Mouse (Mus musculus) left cerebral cortex, adult 9 months (tissue): ENCODE results near the gene Fabp2.

ENCODE experiments used
- DNase-seq, 2 experiments: peaks; one replicate each; pipeline ENCODE4 v3.0.0; 2022; ENCODE audit warnings: low spot score in 2 of 2

Gene Fabp2

DNA sequence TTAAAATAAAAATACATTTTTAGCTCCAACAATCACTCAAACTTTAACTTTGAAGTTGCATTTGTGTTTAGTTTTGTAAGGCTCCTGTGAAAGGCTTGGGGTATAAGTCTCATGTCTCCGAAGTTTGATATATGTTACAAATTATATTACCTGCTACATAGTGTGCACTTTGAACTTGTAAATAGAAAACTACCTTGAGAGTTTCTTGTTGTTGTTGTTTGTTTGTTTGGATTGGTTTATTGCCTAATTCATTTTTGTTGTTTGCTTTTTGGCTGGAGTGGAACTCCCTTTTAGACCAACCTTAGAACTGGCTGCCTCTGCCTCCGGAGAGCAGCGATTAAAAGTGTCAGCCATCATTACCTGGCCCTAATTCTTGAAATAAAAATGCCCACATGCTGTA is at the start of gene Fabp2:
TSS of gene Fabp2 (plus strand) at position 301 of the 400 bp plus-strand sequence.
- DNase-seq = no peak

DNA sequence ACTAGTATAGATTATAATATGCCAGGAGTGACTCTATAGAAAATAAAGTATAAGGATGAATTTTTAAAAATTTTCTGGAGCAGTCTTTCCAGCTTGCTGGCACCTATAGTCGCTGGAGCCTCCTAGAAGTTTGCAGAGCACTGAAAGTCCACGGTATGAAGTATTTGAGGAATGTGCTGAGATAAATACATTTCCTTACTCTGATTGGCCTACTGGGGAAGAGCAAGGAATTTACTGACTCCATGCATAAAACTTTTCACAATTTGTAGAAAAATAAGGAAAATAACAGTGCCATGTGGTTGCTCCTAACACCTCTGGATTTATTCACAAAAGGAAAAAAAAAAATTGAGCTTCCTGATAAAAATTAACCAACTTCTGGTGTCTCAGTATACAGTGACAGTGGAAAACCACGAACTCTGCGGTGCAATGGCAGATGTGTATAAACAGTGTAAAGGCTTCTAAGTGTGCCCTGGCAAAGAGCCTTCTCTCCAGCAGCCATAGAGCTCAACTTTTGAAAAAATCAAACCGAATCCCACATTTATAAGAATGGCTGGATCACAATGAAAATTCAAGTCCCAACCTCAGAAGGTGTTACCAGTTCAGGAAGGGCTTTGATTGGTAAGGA is 46.4 kb upstream of the Fabp2 start:
- DNase-seq = no peak

DNA sequence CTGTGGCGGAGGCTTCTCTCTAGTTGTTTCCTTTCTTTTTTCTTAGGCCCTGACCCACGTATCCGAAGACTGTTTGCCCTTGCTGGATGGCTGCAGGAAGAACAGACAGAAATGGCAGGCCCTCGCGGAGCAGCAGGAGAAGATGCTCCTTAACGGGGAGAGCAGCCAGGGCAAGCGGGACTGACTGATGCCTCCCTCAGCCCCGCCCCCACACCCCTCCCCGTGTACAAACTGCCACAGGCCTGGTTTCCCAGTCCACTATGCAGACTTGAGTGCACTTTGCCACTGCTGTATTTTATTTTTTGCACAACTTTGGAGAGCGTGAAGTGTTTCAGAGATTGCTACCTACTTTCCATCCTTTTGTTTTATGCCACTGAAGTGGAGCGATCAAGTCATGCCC is 39.7 kb upstream of the Fabp2 start:
- DNase-seq = no peak

DNA sequence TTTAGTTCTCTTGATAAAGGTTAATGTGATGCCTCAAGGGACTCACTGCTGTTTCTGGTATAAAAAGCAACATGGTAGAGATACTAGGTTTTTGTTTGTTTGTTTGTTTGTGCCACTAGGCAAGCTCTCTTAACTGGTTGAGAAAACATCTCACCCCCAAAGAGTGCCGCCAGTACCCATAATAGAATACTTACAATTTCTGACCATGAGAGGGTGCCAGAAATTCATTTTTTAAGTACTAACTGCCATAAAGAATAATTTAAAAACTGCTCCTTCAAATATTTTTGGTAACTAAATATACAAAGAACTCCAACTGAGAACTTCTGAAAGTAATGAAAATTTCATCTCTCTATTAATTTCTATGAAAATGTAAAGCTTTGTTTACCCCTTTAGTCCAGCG is 35.0 kb upstream of the Fabp2 start:
- DNase-seq = no peak

DNA sequence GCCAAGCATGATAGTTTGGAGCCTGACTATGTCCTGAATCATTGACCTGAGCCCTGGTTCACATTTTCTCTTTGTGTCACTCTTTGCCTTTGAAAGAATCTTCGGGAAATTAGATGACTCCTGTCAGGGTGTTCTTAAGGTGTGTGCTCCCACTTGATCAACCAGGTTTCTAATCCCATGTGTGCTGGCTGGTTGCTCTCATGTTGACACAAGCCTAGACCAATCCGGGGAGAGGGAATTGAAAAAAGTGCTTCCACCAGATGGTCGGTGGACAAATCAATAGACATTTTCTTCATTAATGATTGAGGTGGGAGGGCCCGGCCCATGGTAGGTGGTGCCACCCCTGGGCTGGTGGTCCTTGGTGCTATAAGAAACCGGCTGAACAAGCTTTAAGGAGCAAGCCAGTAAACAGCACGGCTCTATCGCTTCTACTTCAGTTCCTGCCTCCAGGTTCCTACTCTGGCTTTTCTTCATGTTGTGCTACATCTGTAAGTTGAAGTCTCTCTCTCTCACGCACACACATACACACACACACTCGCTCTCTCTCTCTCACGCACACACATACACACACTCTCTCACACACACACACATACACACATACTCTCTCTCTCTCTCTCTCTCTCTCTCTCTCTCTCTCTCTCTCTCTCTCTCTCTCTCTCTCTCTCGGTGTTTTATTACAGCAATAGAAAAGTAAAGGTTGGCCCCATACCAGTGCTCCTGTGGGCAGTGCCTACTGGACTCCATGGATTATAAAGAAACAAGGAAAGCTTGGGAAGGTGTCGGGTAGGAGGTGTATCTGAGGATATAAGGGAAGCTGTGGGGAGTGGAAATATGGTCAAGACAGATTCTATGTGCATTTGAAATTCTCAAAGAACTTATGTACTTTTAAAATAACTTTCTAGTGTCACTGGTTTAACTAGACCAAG is 34.0 kb upstream of the Fabp2 start:
- DNase-seq = no peak

DNA sequence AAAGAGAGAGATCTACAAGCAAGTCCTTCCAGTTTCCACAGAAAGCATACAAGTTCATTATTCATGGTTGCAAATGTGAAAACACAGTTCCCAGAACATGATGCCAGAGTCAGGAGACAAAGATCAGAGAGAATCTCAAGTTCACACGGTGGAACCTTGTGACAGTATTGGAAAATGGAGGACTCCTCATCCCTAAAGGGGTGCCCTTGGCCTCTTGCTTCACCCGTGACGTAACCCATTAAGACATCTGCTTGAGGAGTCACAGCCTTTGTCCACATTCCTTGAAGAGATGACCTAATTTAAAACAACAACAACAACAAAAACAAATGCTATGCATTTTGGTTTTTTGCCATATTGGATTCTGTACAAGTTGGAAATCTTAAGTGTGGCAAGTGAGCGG is 29.8 kb upstream of the Fabp2 start:
- DNase-seq = no peak

DNA sequence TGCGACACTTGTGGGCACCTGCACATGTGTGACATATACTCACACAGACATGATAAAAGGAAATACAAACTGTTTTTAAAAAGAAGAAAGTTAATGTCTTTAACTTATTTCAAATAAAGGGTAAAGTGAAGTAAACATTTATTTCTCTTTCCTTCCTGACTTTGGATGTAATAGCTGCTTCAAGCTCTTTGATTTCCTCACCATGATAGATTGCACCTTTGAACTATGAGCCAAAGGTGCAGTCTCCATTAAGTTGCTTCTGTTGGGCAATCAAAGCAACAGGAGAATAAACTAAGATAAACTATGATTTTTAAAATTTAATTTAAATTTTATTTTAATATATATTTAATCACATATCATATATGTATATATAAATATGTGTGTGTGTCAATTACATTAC is 26.6 kb upstream of the Fabp2 start:
- DNase-seq = no peak

DNA sequence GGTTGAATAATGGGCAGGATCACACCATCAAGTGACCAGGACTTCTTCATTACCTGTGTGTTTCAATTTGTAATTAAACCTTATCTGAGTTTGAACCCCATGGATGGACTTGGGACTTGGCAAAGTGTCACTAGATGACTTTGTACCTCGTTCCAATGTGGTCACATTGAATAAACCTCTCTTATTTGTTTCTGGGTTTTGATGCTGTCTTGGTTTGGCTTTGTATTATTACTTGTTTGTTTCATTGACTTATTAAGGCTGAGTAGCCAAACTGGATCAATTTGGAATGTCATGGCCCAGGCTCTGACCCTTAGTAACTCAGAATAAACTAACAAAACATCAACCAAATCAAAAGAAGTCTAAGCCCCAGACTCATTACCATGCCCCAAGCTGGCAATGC is 23.3 kb upstream of the Fabp2 start:
- no peak for DNase-seq

DNA sequence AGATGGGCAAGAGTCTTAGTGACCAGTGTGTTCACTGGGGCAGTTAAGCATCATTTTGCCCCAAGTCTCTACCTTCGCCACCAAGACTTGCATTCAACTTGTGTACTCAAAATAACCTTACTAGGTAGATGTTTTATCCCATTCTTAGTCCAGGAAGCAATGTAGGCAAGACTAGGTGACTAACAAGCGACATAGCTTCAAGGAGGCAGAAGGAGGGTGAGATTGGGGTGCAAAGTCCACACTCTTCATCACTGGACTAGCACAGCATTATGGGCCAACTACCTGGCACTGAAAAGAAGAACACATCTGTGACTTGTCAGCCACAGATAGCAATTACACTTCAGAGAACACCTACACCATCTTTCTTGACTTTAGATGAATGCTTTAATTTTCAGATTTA is 18.0 kb upstream of the Fabp2 start:
- DNase-seq = no peak

DNA sequence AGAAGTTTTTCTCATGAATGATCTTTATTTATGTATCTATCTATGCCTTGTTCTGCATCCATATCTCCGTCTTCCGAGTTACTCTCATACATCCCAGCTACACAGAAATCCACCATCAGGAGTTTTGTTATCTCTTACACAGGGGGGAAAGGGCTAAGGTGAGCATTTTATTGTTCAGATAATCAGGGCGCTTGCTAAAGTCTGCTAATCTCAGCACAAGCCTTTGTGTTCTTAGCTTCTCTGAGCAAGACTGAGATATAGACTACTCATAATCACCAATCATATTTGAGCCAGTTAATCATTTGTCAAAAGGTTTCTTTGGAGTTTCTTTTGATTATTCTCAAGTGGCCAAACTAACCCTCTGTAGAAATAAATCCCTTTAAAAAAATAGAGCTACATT is 17.3 kb upstream of the Fabp2 start:
- no peak for DNase-seq

DNA sequence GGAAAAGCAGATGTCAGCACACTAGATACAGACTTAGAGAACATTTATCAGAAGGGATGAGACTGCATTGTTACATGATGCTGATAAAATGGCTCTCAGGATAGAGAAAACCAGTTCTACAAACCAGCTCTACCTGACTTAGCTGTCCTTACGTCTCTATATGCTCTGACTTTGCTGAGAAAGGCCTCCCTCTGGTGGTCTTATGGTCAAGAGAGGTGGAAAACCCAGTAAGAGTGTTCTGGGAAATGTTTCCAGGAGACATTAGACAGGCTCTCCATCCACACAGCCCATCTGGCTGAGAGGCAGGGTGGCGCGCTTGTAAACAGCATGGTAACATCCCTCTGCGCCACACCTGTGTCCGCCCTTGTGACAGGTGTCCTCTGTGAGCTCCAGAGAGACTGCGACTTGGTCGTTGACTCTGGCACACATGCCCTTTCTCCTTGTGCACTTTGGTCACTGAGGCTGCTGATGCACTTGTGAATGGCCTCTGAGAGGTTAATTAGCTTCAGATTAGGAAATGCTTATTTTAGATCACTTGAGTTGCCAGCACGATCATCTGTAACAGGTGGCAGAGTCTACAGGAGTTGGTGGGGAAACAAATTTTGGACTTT is 16.1 kb upstream of the Fabp2 start:
- no peak for DNase-seq

DNA sequence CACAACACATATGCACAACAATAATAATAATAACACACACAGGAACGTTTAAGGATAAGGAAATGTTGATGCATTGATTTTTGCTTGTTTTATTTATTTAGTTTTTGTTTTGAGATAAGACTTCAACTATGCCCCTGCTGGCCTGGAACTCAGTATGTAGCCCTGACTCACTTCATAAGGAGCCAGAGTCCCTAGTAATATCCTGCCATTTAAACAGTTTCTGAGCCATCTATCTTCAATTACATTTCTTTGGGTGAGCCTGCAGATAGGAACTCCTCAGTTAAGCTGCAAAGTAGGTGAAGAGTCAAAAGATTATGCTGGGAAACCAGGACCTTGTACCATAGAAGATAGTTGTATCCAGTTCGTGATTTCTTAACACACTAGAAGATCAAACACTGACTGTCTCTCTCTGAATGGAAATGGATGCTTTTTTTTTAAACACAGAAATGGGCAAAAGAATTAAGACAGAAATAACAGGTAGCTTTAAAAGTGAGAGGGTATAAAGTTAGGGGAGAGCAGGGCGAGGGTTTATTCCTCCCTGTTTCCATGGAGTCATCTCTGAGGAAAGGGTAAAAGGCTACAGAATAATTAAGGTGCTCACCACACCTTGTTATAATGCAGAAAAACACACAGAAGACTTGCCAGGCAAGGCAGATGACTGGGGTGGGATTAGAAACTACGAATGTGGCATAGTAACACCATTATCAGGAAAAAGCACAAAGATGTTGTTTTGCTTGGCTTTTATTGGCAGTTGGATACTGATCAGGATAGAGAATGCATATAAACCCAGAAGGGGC is 7.2 kb upstream of the Fabp2 start:
- DNase-seq = no peak

DNA sequence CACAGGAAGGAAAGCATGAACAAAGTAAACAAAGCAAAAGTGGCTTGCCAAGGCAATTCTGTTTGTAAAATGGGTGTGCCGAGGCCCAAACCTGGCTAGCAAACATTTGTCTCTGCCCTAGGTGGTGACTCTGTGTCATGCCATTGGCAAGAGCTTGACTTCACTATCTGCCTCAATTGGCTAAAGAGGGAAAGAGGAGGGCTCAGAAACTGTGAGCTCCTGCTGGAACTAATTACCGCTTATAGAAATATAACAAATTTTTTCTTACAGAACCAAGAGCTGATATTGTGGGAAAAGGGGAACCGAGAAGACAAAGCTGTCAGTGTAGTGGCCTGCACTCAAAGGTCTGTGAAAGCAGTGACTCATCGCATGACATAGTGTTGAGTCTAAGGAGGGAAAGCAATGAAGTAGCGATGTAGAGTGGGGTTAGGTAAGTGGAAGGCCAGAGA is 6.5 kb upstream of the Fabp2 start:
- DNase-seq = no peak

DNA sequence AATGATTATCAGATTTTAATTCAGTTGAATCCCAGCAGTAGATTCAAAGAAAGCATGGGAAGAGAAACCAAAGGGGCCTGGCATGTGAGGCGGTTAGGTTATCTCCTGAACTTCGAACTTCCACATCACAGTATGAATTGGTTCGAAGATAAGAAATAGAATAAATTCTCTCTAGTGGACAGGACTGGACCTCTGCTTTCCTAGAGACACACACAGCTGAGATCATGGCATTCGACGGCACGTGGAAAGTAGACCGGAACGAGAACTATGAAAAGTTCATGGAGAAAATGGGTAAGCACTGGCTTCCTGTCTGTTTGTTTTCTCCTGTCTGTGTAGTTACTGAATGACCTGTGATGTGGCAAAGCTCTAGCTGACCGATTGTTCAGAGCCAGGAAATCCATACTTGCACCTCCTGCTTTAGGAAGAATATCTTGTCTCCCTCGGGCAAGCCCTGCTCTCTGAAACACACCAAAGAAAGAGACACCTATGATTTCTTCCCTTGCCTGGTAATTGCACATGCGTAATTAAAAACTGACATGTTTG is 388 bp downstream of the Fabp2 start:
- no peak for DNase-seq

DNA sequence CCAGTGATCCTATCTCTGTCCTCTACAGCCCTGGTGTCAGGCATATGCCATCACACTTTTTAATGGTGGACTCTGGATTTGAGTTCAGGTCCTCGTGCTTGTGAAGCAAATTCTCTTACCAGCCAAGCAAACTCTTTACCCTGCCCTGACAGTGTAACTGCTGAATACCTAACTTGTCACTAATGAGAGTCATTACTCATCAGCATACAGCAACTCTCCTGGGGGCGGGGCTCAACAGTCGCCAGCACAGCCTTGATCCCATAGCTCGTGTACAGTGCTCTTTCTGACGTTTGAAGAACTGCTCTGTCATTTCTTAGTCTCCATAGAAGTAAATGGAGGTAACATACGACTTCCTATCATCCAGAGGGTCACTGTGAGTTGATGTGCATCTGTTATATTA is 3.4 kb downstream of the Fabp2 start:
- DNase-seq = no peak

DNA sequence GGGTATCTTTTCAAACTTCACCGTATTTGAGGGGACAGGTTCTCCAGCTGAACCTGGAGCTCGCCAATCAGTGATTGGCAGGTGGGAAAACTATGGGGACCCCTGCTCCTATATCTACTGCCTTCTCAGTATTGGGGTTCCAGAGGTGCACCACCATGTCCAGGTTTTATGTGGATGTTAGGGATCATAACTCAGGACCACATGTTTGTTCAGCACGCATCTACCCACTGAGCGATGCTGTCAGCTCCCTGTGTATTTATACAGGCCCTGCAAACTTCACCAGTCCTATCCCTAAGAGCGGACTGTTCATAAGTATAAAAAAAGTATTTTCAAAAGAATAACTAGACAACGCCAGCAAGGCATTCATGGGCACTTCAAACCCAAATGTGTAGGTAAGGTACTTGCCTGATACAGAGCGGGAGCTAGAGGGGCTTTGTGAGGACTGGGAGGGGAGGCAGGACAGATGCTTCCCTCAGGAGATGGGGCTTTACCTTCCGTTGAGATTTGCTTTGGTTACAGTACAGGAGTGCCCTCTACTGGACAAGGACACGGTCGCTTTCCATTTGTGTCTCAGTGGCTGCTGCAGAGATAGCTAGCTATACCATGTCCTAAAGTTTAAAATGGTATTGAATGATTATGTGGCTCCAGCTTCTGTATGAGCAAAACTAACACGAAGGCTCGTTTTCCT is 9.0 kb downstream of the Fabp2 start:
- DNase-seq = peak in 1 of 2 experiments; percentile 47

DNA sequence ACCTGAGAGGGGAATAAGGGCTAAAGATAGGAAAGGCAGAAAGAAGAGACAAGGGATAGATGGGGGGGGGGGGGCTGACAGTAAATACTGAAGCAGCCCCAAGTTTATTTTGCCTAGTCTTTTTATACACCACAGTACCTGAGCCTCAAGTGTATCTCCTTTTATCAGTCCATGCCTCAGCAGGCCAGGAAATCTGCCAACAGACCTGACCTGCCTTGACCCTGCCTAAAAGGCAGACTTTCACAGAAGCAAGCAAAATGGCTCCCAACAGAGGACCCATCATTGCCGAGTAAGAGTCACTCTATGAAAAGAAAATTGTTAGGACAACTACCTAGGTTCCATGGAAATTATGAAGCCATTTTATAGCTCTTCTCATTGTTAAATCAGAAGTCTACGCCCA is 13.0 kb downstream of the Fabp2 start:
- DNase-seq = no peak

DNA sequence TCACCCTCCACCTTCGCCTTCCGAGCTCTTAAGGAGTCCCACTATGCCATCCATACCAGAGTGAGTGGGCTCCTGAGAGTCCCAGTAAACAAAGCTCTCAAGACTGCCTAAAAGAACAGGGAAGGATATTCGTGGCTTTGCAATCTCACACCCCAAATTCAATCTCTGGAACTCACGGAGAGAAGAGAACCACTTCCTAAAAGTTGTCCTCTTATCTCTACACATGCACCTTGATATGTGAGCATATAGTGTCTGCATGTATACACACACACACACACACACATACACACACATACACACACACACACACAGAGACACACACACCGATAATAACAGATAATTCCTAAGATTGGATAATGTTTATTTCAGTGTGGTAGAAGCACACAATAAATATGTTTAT is 20.6 kb downstream of the Fabp2 start:
- DNase-seq = no peak

DNA sequence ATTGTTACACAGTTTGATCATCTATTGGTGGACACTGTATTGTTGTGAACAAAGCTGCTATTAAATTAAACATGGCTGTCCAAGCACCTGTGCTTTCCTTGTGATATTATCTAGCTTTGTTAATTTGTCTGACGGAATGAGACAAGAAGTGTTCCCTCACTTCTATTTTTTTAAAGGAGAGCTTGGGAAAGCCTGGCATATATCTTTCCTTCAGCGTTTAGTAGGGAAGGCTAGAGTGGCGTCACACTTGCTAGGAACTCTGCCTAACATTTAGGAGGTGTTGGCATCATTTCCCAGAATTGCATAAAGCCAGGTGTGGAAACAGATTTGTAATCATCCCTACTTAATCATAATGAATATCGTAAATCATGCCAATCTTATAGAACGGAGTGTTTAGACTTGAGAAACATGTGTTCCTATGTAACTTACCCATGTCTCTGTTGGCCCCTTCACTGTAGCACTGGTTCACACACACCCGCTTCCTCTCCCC is 21.4 kb downstream of the Fabp2 start:
- DNase-seq = no peak

DNA sequence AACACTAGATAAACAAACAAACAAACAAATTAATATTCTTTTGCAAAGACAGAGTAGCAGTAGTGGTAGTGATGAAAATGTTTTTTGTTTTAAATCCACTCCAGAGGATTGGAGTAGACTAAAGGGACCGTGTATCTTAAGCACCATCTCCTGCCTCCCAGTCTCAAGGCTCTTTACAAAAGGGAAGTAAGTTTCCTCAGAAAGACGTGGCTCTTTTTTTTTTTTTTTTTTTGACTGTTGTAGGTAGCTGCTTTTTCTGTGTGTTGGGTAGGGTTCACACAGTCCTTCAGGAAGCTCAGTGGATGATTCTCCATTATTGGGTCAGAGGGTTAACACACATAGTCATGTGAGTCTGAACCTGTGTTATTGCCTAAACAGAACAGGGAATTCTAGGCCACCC is 23.8 kb downstream of the Fabp2 start:
- no peak for DNase-seq

DNA sequence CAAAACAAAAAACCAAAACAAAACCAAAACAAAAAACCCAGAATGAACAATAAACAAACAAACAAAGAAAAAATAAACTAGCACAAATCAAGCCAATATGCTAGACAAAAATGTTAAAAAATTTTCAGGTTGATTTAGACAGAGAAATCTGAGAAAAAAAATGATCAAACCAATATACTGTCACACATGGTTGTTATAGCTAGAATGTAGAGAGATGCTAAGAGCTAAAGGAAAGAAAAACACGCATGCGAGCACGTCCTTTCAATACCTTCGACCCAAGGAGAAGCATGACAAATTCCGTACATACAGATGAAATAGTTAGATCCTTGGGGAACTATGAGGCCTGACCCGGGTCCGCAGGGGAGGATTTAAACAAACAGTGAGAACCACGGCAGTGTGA is 24.4 kb downstream of the Fabp2 start, which contains the start of gene Gm10959:
TSS of gene Gm10959 (minus strand) at position 101 of the 400 bp plus-strand sequence.
- no peak for DNase-seq
